Mouse (Mus musculus) thymus, postnatal 0 days (tissue): Measurements from ENCODE around the gene Gm49425. TPM values are rescaled to one million over a fixed set of nuclear protein-coding genes. Genes with fewer than 3 reads are reported as not detected.
A peak's percentile ranks its signal among the peaks of the same experiment; 100 is the strongest.

ENCODE experiments used
- DNase-seq: peaks from one replicate; pipeline ENCODE4 v3.0.0-alpha.2; 2015; ENCODE audit warnings: low spot score
- microRNA-seq: library from miRNA; unstranded; fragments of <30 nt; microRNA quantifications from one replicate; pipeline ENCODE4, GENCODE M21; 2016; ENCODE audit warnings: borderline number of aligned reads
- polyA plus RNA-seq: library from polyadenylated mRNA; unstranded; fragments of >200 nt; fragmentation: Nextera tagmentation; extraction: Ambion mirVana; gene quantifications from 2 replicates; pipeline ENCODE4 v1.2.1, GENCODE M21; 2015

Gene Gm49425
- polyA plus RNA-seq, 1 experiment from 2014 or later = 0.39 TPM

- no peak for DNase-seq
Observed at GRCm38 (mm10) chr15:101492718-101493117, 24.3 kb downstream of the Gm49425 start.

- no peak for DNase-seq
Observed at GRCm38 (mm10) chr15:101491431-101491830, 25.6 kb downstream of the Gm49425 start, which contains the start of gene Krt83. Gene Krt83, minus strand, starts transcription at chr15:101491512.

DNA sequence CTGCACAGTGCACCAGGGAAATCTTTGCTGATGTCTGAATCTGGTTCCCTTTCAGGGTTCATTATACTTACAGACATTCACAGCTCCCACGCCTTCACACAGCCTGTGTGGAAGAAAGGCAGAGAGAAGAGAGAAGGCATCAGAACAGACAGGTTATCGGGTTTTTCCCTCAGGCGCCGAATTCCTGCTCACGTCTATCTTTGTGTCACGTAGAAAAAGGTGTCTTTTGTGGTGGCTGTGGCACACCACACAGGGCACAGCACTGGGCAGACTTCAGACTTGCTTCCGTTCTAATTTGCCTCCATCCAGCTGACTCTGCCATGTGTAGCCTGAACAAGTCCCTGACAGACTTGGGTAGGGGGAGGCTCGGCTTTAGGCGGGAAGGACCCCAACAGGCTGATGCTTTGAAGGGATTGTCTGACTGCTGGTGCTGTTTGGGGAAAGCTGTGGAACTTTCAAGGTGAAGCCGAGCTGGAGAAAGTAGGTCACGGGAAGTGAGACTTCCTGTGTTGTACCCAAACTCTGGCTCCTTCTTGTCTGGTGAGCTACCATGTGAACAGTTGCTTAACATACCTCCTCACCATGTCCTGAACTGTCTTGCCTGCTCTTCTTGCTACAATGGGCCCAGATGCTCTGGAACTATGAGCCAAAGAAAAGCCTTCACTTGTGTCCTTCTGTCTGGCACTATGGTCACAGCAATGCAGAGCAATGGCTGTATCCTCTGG is 31.0 kb downstream of the Gm49425 start:
- DNase-seq = peak; percentile 65

DNA sequence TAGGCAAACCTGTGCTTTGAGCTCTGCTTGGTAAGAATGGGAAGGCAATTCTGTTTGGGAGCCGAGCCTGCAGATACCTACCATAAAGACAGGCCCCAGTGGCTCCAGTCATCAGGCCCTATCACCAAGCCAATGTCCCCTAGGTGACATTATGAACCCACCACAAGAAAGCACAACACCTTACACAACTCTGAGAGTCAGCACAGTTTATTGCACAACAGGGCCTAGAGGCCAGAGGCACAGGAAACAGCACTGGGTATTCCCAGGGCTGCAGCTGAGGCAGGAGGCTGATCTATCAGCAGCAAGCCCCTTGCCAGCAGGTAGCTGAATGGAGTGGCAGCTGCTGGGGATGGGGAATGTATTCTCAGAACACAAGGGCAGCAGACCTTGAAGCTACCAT is 32.1 kb downstream of the Gm49425 start:
- DNase-seq = no peak

GRCm38 (mm10) chr15:101483646-101484045 is 33.4 kb downstream of the Gm49425 start:
- DNase-seq = no peak

DNA sequence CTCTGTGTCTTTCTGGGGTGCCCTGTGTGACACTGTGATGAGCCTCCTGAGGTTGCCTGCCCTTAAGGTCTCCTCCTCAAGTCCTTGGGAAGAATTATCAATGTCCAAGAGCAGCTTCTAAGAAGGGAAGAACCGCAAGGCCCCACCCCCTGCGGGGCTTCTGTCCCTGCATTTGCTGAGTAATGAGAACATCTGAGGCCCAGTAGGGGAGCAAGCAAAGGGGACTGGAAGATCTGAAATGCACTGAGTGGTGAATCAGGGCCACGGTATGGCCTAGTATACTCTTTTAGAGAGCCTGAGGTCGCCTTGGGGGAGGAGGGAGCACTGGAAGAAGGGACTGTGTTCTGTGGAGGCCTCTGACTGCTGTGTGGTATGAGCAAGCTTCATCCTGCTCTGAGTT is 35.0 kb downstream of the Gm49425 start:
- DNase-seq = no peak

- no peak for DNase-seq
Observed at GRCm38 (mm10) chr15:101479666-101480060, 37.4 kb downstream of the Gm49425 start.

GRCm38 (mm10) chr15:101479007-101479665 is 37.9 kb downstream of the Gm49425 start:
- DNase-seq = peak; percentile 65

DNA sequence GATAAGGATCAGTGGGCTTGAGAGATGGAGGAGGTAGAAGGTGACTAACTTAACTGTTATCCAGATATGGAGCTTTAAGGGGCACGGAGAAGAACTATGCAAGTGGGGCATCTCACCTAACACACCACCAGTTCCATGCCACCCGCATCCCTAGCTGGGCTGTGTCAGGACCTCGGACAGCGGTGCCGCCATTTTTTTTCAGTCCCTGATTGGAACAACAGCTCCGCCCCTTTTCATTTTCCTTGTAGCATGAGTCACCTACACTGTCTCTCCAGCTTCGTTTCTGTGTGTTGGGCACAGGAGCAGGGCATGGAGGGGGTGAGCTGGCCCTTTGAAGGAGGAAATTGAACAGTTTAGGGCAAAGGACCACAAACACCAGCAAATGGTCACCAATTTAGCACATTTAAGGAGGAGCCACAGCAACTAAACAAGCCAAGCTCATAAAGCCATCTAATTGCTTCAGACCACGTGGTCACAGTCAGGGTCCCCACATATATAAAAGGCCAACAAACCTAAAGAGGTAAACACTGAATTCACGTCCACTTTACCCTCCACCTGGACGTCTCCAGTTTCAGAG is 44.0 kb downstream of the Gm49425 start, which contains the start of gene Krt86:
Gene Krt86, plus strand, starts transcription at position 527 of the 577 bp plus-strand sequence.
- DNase-seq = peak; percentile 10

- DNase-seq = no peak
Observed at GRCm38 (mm10) chr15:101469093-101469492, 48.0 kb downstream of the Gm49425 start.

Small RNAs within 50 kb of the gene (microRNA-seq; reads per million reads assigned to microRNA genes)
- not detected for gene Gm44393

Other genes starting within 250 kb of the Gm49425 start
- 95.1 and 103 TPM in 2 replicates for gene Atg101, start 233.0 kb downstream of the Gm49425 start, polyA plus RNA-seq
- 0.22 and 0.40 TPM in 2 replicates for gene 6030408B16Rik, start 224.0 kb downstream of the Gm49425 start, polyA plus RNA-seq
- 0.65 and 0.72 TPM in 2 replicates for gene Krt80, start 147.1 kb downstream of the Gm49425 start, polyA plus RNA-seq
- gene Krt7, start 106.2 kb downstream of the Gm49425 start, polyA plus RNA-seq = 84.1 and 92.4 TPM in 2 replicates
- gene Krt87, start 78.5 kb downstream of the Gm49425 start, polyA plus RNA-seq = 0.51 and 0.91 TPM in 2 replicates
- gene Krt88, start 69.5 kb downstream of the Gm49425 start, polyA plus RNA-seq = 0.28 TPM in 1 of 2 replicates, not detected in the other
- 0.47 and 0.48 TPM in 2 replicates for gene Krt81, start 53.5 kb downstream of the Gm49425 start, polyA plus RNA-seq
- gene Krt86, start 43.8 kb downstream of the Gm49425 start, polyA plus RNA-seq = 0.28 and 0.46 TPM in 2 replicates
- 1.0 and 1.7 TPM in 2 replicates for gene Krt83, start 25.7 kb downstream of the Gm49425 start, polyA plus RNA-seq
- 0.29 and 0.31 TPM in 2 replicates for gene Krt84, start 15.6 kb upstream of the Gm49425 start, polyA plus RNA-seq
- gene Krt82, start 33.4 kb upstream of the Gm49425 start, polyA plus RNA-seq = 0.05 and 0.08 TPM in 2 replicates
- 0.06 and 0.18 TPM in 2 replicates for gene Krt90, start 45.7 kb upstream of the Gm49425 start, polyA plus RNA-seq
- 0.21 and 0.27 TPM in 2 replicates for gene Krt75, start 56.6 kb upstream of the Gm49425 start, polyA plus RNA-seq
- not detected in 2 replicates for gene Gm5414, start 110.9 kb upstream of the Gm49425 start, polyA plus RNA-seq
- gene Gm5478, start 130.1 kb upstream of the Gm49425 start, polyA plus RNA-seq = not detected in 2 replicates
- gene Krt6b, start 163.0 kb upstream of the Gm49425 start, polyA plus RNA-seq = 0.80 and 0.94 TPM in 2 replicates
- gene Krt6a, start 177.0 kb upstream of the Gm49425 start, polyA plus RNA-seq = 3.4 and 7.7 TPM in 2 replicates
- gene Krt5, start 195.6 kb upstream of the Gm49425 start, polyA plus RNA-seq = 110 and 117 TPM in 2 replicates
- 1.5 and 1.7 TPM in 2 replicates for gene Krt71, start 225.8 kb upstream of the Gm49425 start, polyA plus RNA-seq